Mouse (Mus musculus) myocyte (in vitro differentiated cells): ENCODE results near the gene Lhfpl3.

Experiments
- CEBPB ChIP-seq: IDR thresholded peaks from 2 replicates; pipeline ENCODE4 v1.6.1; 2011; ENCODE audit warnings: mild to moderate bottlenecking, moderate library complexity; ENCODE audit not compliant: poor library complexity, insufficient read depth, severe bottlenecking
- MYOD1 ChIP-seq, 3 experiments: IDR thresholded peaks; one replicate each; pipeline ENCODE4 v1.6.1; 2011; ENCODE audit warnings: control low read depth in 2 of 3, low read depth in 2 of 3, mild to moderate bottlenecking in 2 of 3, moderate library complexity in 1 of 3; ENCODE audit not compliant: insufficient read length in 2 of 3, control insufficient read depth in 1 of 3
- REST ChIP-seq: IDR thresholded peaks from one replicate; pipeline ENCODE4 v1.6.1; 2011; ENCODE audit warnings: mild to moderate bottlenecking, control low read depth, moderate library complexity; ENCODE audit not compliant: insufficient read depth, insufficient read length
- USF1 ChIP-seq: IDR thresholded peaks from one replicate; pipeline ENCODE4 v1.6.1; 2011; ENCODE audit warnings: low read depth, mild to moderate bottlenecking, control low read depth, moderate library complexity

- no peak for TF ChIP-seq CEBPB
- no peak for TF ChIP-seq MYOD1 (IDR thresholded peaks at IDR 0.05; ENCODE audit: control insufficient read depth in 1 of 3, insufficient read length in 2 of 3, low read depth in 2 of 3)
- TF ChIP-seq REST: no peak
- TF ChIP-seq USF1: no peak
Measured at GRCm38 (mm10) chr5:22851572-22851971, 105.7 kb downstream of the Lhfpl3 start.
